Mouse (Mus musculus) ES-Bruce4 (cell line): Measurements from ENCODE around the gene Adamtsl1. TPM values are rescaled to one million over a fixed set of nuclear protein-coding genes. Genes with fewer than 3 reads are reported as not detected.

Experiments used
- H3K27ac ChIP-seq: 2 replicates; pipeline ENCODE4 v1.5.1; 2012; ENCODE audit warnings: low read length, inconsistent platforms; ENCODE audit not compliant: insufficient read depth
- H3K27me3 ChIP-seq: 2 replicates; pipeline ENCODE4 v1.6.1; 2012; ENCODE audit warnings: mild to moderate bottlenecking, low read length, inconsistent platforms; ENCODE audit not compliant: control insufficient read depth, poor library complexity, insufficient read depth, severe bottlenecking
- H3K36me3 ChIP-seq: 2 replicates; pipeline ENCODE4 v1.6.1; 2012; ENCODE audit warnings: inconsistent platforms, mild to moderate bottlenecking, low read length, moderate library complexity; ENCODE audit not compliant: control insufficient read depth, poor library complexity, insufficient read depth, severe bottlenecking
- H3K4me1 ChIP-seq: one replicate; pipeline ENCODE4 v1.8.1; 2011; ENCODE audit warnings: low read length; ENCODE audit not compliant: control insufficient read depth, insufficient read depth
- H3K4me3 ChIP-seq: 2 replicates; pipeline ENCODE4 v1.5.1; 2011; ENCODE audit warnings: low read depth, mild to moderate bottlenecking, low read length
- H3K9ac ChIP-seq: 2 replicates; pipeline ENCODE4 v1.6.1; 2012; ENCODE audit warnings: low read depth, mild to moderate bottlenecking, inconsistent platforms; ENCODE audit not compliant: poor library complexity, severe bottlenecking
- H3K9me3 ChIP-seq: replicated peaks from 2 replicates; pipeline ENCODE4 v1.6.1; 2012; ENCODE audit warnings: mild to moderate bottlenecking, low read length, inconsistent platforms; ENCODE audit not compliant: control insufficient read depth, poor library complexity, insufficient read depth, severe bottlenecking
- CTCF ChIP-seq: IDR thresholded peaks from one replicate; pipeline ENCODE4 v1.8.1; 2011; ENCODE audit warnings: low read depth, low read length
- EP300 ChIP-seq: IDR thresholded peaks from 2 replicates; pipeline ENCODE4 v1.6.1; 2011; ENCODE audit warnings: low read depth, low read length; ENCODE audit not compliant: insufficient read depth
- POLR2A ChIP-seq: IDR thresholded peaks from one replicate; pipeline ENCODE4 v1.8.1; 2011; ENCODE audit warnings: low read length; ENCODE audit not compliant: insufficient read depth
- polyA plus RNA-seq: library from polyadenylated mRNA; stranded (reverse); fragments of >200 nt; gene quantifications from 2 replicates; pipeline ENCODE4 v1.2.4, GENCODE M21; 2011; ENCODE audit warnings: low read depth; ENCODE audit not compliant: missing spikeins, insufficient read depth, insufficient read length

The Adamtsl1 gene
- polyA plus RNA-seq, 1 experiment: 2.0 TPM

- H3K4me1 ChIP-seq: peaks cover 1% of the 10 kb centered on the region
- no peak overlapping the region for H3K4me3 ChIP-seq
- TF ChIP-seq EP300 (peak; percentile 88), CTCF (no peak)
- H3K27ac ChIP-seq: no peak overlapping the region
- no peaks in the 10 kb centered on the region for H3K9me3 ChIP-seq
- no peaks in the 10 kb centered on the region for H3K27me3 ChIP-seq
- no peaks in the 10 kb centered on the region for H3K36me3 ChIP-seq
- H3K9ac ChIP-seq: no peak overlapping the region
These were observed 531.9 kb downstream of the Adamtsl1 start for GRCm38 (mm10) chr4:86045876-86046275.

GRCm38 (mm10) chr4:86046881-86047280 lies 532.9 kb downstream of the Adamtsl1 start:
- Histone ChIP-seq H3K27ac (no peak overlapping the region), H3K4me3 (no peak overlapping the region), H3K9ac (no peak overlapping the region), H3K9me3 (no peaks in the 10 kb centered on the region), H3K36me3 (no peaks in the 10 kb centered on the region), H3K4me1 (peaks cover 1% of the 10 kb centered on the region), H3K27me3 (no peaks in the 10 kb centered on the region)
- TF ChIP-seq EP300 (no peak), CTCF (no peak), POLR2A (no peak)

- peak overlapping the region; percentile 70 for H3K4me3 ChIP-seq
- peaks cover 1% of the 10 kb centered on the region for H3K4me1 ChIP-seq
- H3K9ac ChIP-seq: no peak overlapping the region
- H3K27ac ChIP-seq: 0 out of 2 replicates have a peak overlapping the region, but pooled peaks have one; percentile 1
- H3K36me3 ChIP-seq: no peaks in the 10 kb centered on the region
- no peak for TF ChIP-seq EP300
- no peak for TF ChIP-seq CTCF
- no peak for TF ChIP-seq POLR2A
- H3K9me3 ChIP-seq: no peaks in the 10 kb centered on the region
- H3K27me3 ChIP-seq: no peaks in the 10 kb centered on the region
These were observed 539.7 kb downstream of the Adamtsl1 start for GRCm38 (mm10) chr4:86053487-86054237.

GRCm38 (mm10) chr4:86060614-86061013 lies 546.6 kb downstream of the Adamtsl1 start:
- H3K27ac ChIP-seq: no peak overlapping the region
- no peaks in the 10 kb centered on the region for H3K36me3 ChIP-seq
- no peaks in the 10 kb centered on the region for H3K4me1 ChIP-seq
- no peak overlapping the region for H3K4me3 ChIP-seq
- H3K9me3 ChIP-seq: no peaks in the 10 kb centered on the region
- no peaks in the 10 kb centered on the region for H3K27me3 ChIP-seq
- no peak overlapping the region for H3K9ac ChIP-seq
- TF ChIP-seq POLR2A: no peak
- no peak for TF ChIP-seq CTCF
- no peak for TF ChIP-seq EP300

DNA sequence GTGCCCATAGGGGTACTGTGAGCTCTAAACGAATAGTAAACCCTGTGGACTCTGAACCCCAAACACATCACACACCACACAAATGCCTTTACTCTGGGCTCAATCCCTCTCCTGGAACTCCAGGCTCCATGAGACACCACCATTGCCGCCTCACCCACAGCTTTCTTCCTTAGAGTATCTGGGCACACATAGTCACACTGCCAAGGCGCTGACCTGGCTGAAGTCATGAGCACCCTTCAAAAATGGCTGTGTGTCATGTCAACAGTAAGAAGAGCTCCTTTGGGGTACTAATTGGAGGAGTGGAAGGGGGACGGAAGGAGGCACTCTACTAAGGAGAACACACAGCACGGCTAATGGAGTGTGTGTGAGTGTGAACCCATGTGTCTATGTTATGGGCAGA lies 554.4 kb downstream of the Adamtsl1 start:
- Histone ChIP-seq H3K4me3 (no peak overlapping the region), H3K27ac (no peak overlapping the region), H3K36me3 (no peaks in the 10 kb centered on the region), H3K27me3 (no peaks in the 10 kb centered on the region), H3K9ac (no peak overlapping the region), H3K9me3 (no peaks in the 10 kb centered on the region), H3K4me1 (no peaks in the 10 kb centered on the region)
- no peak for TF ChIP-seq POLR2A
- no peak for TF ChIP-seq EP300
- no peak for TF ChIP-seq CTCF

GRCm38 (mm10) chr4:86068875-86069718 lies 555.1 kb downstream of the Adamtsl1 start:
- no peak overlapping the region for H3K4me3 ChIP-seq
- H3K9me3 ChIP-seq: no peaks in the 10 kb centered on the region
- no peaks in the 10 kb centered on the region for H3K27me3 ChIP-seq
- no peak overlapping the region for H3K9ac ChIP-seq
- H3K27ac ChIP-seq: no peak overlapping the region
- H3K36me3 ChIP-seq: no peaks in the 10 kb centered on the region
- TF ChIP-seq EP300: no peak
- TF ChIP-seq CTCF: no peak
- no peak for TF ChIP-seq POLR2A
- no peaks in the 10 kb centered on the region for H3K4me1 ChIP-seq
